Mouse (Mus musculus): ENCODE results near the gene Izumo4. TPM values are rescaled to one million over a fixed set of nuclear protein-coding genes. Genes with fewer than 3 reads are reported as not detected.

Gene Izumo4
- polyA plus RNA-seq (2012; rRNA removed): 62.8 and 75.4 TPM in 2 replicates

- peak; percentile 92 for DNase-seq (ENCODE audit: low read depth)
Measured at GRCm38 (mm10) chr10:80701721-80702535, at the start of gene Izumo4, which contains the start of gene Mob3a. Gene Izumo4 (plus strand): TSS chr10:80702184. Gene Mob3a (minus strand): TSS chr10:80701977.

GRCm38 (mm10) chr10:80653156-80653720 lies 48.7 kb upstream of the Izumo4 start:
- DNase-seq (ENCODE audit: low read depth): no peak

- no peak for DNase-seq (ENCODE audit: low read depth)
Measured at GRCm38 (mm10) chr10:80654866-80655265, 47.1 kb upstream of the Izumo4 start.

- no peak for DNase-seq (ENCODE audit: low read depth)
Measured at GRCm38 (mm10) chr10:80655406-80656129, 46.4 kb upstream of the Izumo4 start.

- no peak for DNase-seq (ENCODE audit: low read depth)
Measured at GRCm38 (mm10) chr10:80656130-80656862, 45.7 kb upstream of the Izumo4 start.

- DNase-seq (ENCODE audit: low read depth): no peak
Measured at GRCm38 (mm10) chr10:80656863-80657623, 44.9 kb upstream of the Izumo4 start, which contains the start of gene Btbd2. Gene Btbd2 (minus strand): TSS chr10:80657071.

GRCm38 (mm10) chr10:80658194-80658840 lies 43.7 kb upstream of the Izumo4 start:
- no peak for DNase-seq (ENCODE audit: low read depth)

- DNase-seq (ENCODE audit: low read depth): no peak
Measured at GRCm38 (mm10) chr10:80658841-80659202, 43.2 kb upstream of the Izumo4 start.

- no peak for DNase-seq (ENCODE audit: low read depth)
Measured at GRCm38 (mm10) chr10:80659213-80659612, 42.8 kb upstream of the Izumo4 start.

GRCm38 (mm10) chr10:80661149-80661548 lies 40.8 kb upstream of the Izumo4 start:
- DNase-seq (ENCODE audit: low read depth): no peak

GRCm38 (mm10) chr10:80663485-80664196 lies 38.3 kb upstream of the Izumo4 start:
- DNase-seq (ENCODE audit: low read depth): no peak

- no peak for DNase-seq (ENCODE audit: low read depth)
Measured at GRCm38 (mm10) chr10:80664197-80665015, 37.6 kb upstream of the Izumo4 start.

GRCm38 (mm10) chr10:80665016-80665380 lies 37.0 kb upstream of the Izumo4 start:
- no peak for DNase-seq (ENCODE audit: low read depth)

GRCm38 (mm10) chr10:80665459-80665858 lies 36.5 kb upstream of the Izumo4 start:
- no peak for DNase-seq (ENCODE audit: low read depth)

- DNase-seq (ENCODE audit: low read depth): no peak
Measured at GRCm38 (mm10) chr10:80665981-80666733, 35.8 kb upstream of the Izumo4 start.

- no peak for DNase-seq (ENCODE audit: low read depth)
Measured at GRCm38 (mm10) chr10:80666837-80667412, 35.1 kb upstream of the Izumo4 start.

- no peak for DNase-seq (ENCODE audit: low read depth)
Measured at GRCm38 (mm10) chr10:80668614-80669013, 33.4 kb upstream of the Izumo4 start.

- no peak for DNase-seq (ENCODE audit: low read depth)
Measured at GRCm38 (mm10) chr10:80669018-80669417, 33.0 kb upstream of the Izumo4 start.

All from gonadal fat pad, adult 2 months (tissue).